Mouse (Mus musculus): ENCODE results near the gene Corin.

Gene Corin

GRCm38 (mm10) chr5:72443007-72443406 is 61.3 kb downstream of the Corin start:
- no peak for DNase-seq (ENCODE audit: inconsistent ontology term)

- no peak for DNase-seq (ENCODE audit: inconsistent ontology term)
These were observed 63.1 kb downstream of the Corin start for GRCm38 (mm10) chr5:72441181-72441580.

GRCm38 (mm10) chr5:72435085-72435484 is 69.2 kb downstream of the Corin start:
- DNase-seq (ENCODE audit: inconsistent ontology term) = no peak

GRCm38 (mm10) chr5:72431856-72432255 is 72.4 kb downstream of the Corin start:
- DNase-seq (ENCODE audit: inconsistent ontology term) = no peak

GRCm38 (mm10) chr5:72427556-72427955 is 76.7 kb downstream of the Corin start:
- peak; percentile 9 for DNase-seq (ENCODE audit: inconsistent ontology term)

- DNase-seq (ENCODE audit: inconsistent ontology term) = no peak
These were observed 78.8 kb downstream of the Corin start for GRCm38 (mm10) chr5:72425342-72426010.

- DNase-seq (ENCODE audit: inconsistent ontology term) = no peak
These were observed 92.4 kb downstream of the Corin start for GRCm38 (mm10) chr5:72411874-72412329.

- no peak for DNase-seq (ENCODE audit: inconsistent ontology term)
These were observed 93.4 kb downstream of the Corin start for GRCm38 (mm10) chr5:72410841-72411240.

- DNase-seq (ENCODE audit: inconsistent ontology term) = no peak
These were observed 100.9 kb downstream of the Corin start for GRCm38 (mm10) chr5:72403376-72403775.

- DNase-seq (ENCODE audit: inconsistent ontology term) = no peak
These were observed 101.4 kb downstream of the Corin start for GRCm38 (mm10) chr5:72402913-72403312.

- no peak for DNase-seq (ENCODE audit: inconsistent ontology term)
These were observed 102.5 kb downstream of the Corin start for GRCm38 (mm10) chr5:72401778-72402177.

GRCm38 (mm10) chr5:72401251-72401650 is 103.0 kb downstream of the Corin start:
- DNase-seq (ENCODE audit: inconsistent ontology term) = no peak

- no peak for DNase-seq (ENCODE audit: inconsistent ontology term)
These were observed 122.1 kb downstream of the Corin start for GRCm38 (mm10) chr5:72382148-72382547.

GRCm38 (mm10) chr5:72380616-72381015 is 123.7 kb downstream of the Corin start:
- DNase-seq (ENCODE audit: inconsistent ontology term) = no peak

- no peak for DNase-seq (ENCODE audit: inconsistent ontology term)
These were observed 136.3 kb downstream of the Corin start for GRCm38 (mm10) chr5:72368004-72368403.

- DNase-seq (ENCODE audit: inconsistent ontology term) = no peak
These were observed 138.5 kb downstream of the Corin start for GRCm38 (mm10) chr5:72365801-72366200.

- no peak for DNase-seq (ENCODE audit: inconsistent ontology term)
These were observed 140.4 kb downstream of the Corin start for GRCm38 (mm10) chr5:72363838-72364237.

GRCm38 (mm10) chr5:72353746-72354145 is 150.5 kb downstream of the Corin start:
- DNase-seq (ENCODE audit: inconsistent ontology term) = no peak

GRCm38 (mm10) chr5:72350081-72350758 is 154.1 kb downstream of the Corin start:
- DNase-seq (ENCODE audit: inconsistent ontology term) = peak; percentile 43

- no peak for DNase-seq (ENCODE audit: inconsistent ontology term)
These were observed 155.7 kb downstream of the Corin start for GRCm38 (mm10) chr5:72348591-72348990.

GRCm38 (mm10) chr5:72335873-72336272 is 168.4 kb downstream of the Corin start:
- DNase-seq (ENCODE audit: inconsistent ontology term) = no peak

- DNase-seq (ENCODE audit: inconsistent ontology term) = no peak
These were observed 171.4 kb downstream of the Corin start for GRCm38 (mm10) chr5:72332901-72333300.

GRCm38 (mm10) chr5:72331217-72331616 is 173.1 kb downstream of the Corin start:
- no peak for DNase-seq (ENCODE audit: inconsistent ontology term)

All from Muller cell, postnatal 12 days (primary cell).